Mouse (Mus musculus): ENCODE measurements around the gene BC030867.

- TF ChIP-seq POLR2A (IDR thresholded peaks at IDR 0.05; ENCODE audit: extremely low read depth, insufficient read depth, low read length) = no peak
- TF ChIP-seq CTCF (IDR thresholded peaks at IDR 0.05; ENCODE audit: extremely low read depth, insufficient read depth, low read length) = no peak
These were observed 61.3 kb downstream of the BC030867 start for GRCm38 (mm10) chr11:102309821-102310617.
